Mouse (Mus musculus) hindbrain, embryonic 16.5 days (tissue): ENCODE data around the gene 1110032A03Rik. TPM values are rescaled to one million over a fixed set of nuclear protein-coding genes. Genes with fewer than 3 reads are reported as not detected.

Experiments used
- ATAC-seq: fragments of 200-750 bp; cut with Nextera tagmentation; 2 replicates; pipeline ENCODE4 v1.8.0; 2017; ENCODE audit warnings: moderate TSS enrichment, moderate library complexity
- H3K27ac ChIP-seq: fragments of 300-500 bp; sonication (generic); 2 replicates; pipeline ENCODE4 v1.5.1; 2014; ENCODE audit warnings: low read depth, mild to moderate bottlenecking, control low read depth, low read length, moderate library complexity
- H3K27me3 ChIP-seq: fragments of 300-500 bp; sonication (generic); replicated peaks from 2 replicates; pipeline ENCODE4 v1.6.1; 2014; ENCODE audit warnings: low read length; ENCODE audit not compliant: control insufficient read depth, insufficient read depth
- H3K36me3 ChIP-seq: fragments of 300-500 bp; sonication (generic); 2 replicates; pipeline ENCODE4 v1.6.1; 2014; ENCODE audit warnings: mild to moderate bottlenecking, low read length, moderate library complexity, mixed read lengths; ENCODE audit not compliant: control insufficient read depth, insufficient read depth
- H3K4me1 ChIP-seq: fragments of 300-500 bp; sonication (generic); 2 replicates; pipeline ENCODE4 v1.6.1; 2014; ENCODE audit warnings: low read depth, low read length; ENCODE audit not compliant: control insufficient read depth, insufficient read depth
- H3K4me2 ChIP-seq: fragments of 300-500 bp; sonication (generic); 2 replicates; pipeline ENCODE4 v1.6.1; 2014; ENCODE audit warnings: mild to moderate bottlenecking, low read length, control low read depth, moderate library complexity
- H3K4me3 ChIP-seq: fragments of 300-500 bp; sonication (generic); 2 replicates; pipeline ENCODE4 v1.5.1; 2014; ENCODE audit warnings: mild to moderate bottlenecking, low read length, control low read depth, moderate library complexity
- H3K9ac ChIP-seq: fragments of 300-500 bp; sonication (generic); 2 replicates; pipeline ENCODE4 v1.6.1; 2014; ENCODE audit warnings: low read depth, mild to moderate bottlenecking, control low read depth, low read length, moderate library complexity
- H3K9me3 ChIP-seq: fragments of 300-500 bp; sonication (generic); 2 replicates; pipeline ENCODE4 v1.6.1; 2014; ENCODE audit warnings: mild to moderate bottlenecking, low read length, moderate library complexity; ENCODE audit not compliant: control insufficient read depth
- WGBS: fragments of 180-500 bp; shearing (Covaris S2); extraction: QIAGEN DNeasy Blood & Tissue Kit; methylation state at CpG from one replicate; pipeline ENCODE4 v1.1.7; 2014; 5-methylcytosine and 5-hydroxymethylcytosine counted together
- polyA plus RNA-seq: library from polyadenylated mRNA; unstranded; fragments of >200 nt; fragmentation: Nextera tagmentation; extraction: Ambion mirVana; gene quantifications from 2 replicates; pipeline ENCODE4 v1.2.1, GENCODE M21; 2015

1110032A03Rik gene
- polyA plus RNA-seq, 1 experiment from 2014 or later, result 61.7 TPM

DNA sequence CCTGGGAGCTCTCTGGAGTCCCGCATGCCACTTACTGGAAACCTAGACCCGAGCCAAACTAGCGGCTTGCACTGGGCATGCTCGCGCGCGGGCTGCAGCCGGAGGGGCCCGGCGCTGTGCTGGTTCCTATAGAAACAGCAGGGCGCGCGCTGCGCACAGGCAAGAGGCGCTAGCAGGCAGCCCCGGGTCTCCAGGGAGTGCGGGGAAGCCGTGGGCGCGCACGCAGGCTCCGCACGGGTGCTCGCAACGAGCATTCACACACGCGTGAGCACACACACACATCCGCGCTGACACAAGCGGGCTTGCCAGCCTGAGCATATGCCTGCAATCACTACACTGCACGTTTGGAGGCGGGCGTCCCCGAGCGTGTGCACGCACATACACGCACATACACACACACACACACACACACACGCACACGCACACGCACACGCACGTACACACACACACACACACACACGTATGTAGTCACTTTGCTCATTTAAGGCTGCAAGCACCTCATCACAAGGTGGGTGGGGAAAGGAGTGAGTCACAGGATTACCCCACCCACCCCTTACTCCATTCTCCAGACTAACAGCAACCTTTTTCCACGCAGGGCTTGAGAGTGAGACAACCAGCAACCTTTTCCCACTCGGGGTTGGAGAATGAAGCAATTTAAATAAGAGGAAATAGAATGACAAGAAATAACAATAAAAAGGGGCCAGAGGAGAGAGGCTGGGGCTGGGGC is 47.2 kb downstream of the 1110032A03Rik start:
- Histone ChIP-seq H3K4me1 (peaks cover 32% of the 10 kb centered on the region), H3K27ac (peak overlapping the region; percentile 85), H3K27me3 (no peaks in the 10 kb centered on the region), H3K4me3 (peak overlapping the region; percentile 63), H3K9ac (peak overlapping the region; percentile 66), H3K36me3 (no peaks in the 10 kb centered on the region), H3K4me2 (peak overlapping the region; percentile 70), H3K9me3 (no peaks in the 10 kb centered on the region)
- ATAC-seq, result peak; percentile 97
- WGBS, result under 1% methylated on average over 42 of the region's 45 CpGs

DNA sequence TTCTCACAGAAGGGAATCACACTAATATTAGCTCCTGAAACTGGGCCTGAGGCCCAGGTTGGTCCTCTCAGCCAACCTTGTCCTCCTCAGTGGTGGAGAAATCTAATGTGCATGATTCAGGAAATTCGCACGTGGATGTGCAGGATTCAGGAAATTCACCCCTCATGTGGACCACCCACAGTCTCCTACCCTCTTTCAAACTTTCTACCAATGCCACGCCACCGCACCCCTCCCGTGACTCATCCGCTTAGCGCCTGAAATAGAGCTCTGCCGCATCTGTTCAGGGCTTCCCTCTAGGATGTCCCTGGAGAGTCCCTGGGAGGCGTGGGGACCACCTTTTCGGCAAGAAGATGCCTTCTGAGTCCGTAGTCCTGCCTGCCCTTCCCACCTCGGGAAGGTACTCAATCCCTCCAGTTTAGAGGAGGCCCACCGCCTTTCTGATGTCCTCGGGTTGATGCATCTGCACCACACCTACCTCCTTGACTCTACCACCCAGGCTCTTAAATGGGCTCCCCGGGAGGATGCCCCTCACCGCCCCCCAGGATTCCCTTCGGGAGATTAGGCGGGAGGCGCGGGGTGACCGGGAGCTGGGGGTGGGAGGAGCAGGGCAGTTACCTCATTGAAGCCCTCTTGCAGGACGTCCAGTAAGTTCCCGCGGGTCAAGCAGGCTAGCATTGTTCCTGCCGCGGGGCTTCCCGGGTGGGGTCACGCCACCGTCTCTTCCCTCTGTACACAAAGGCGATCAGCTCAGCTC is 48.0 kb downstream of the 1110032A03Rik start:
- WGBS, result 3% methylated on average over 29 of the region's 30 CpGs
- ATAC-seq, result peak; percentile 26
- H3K4me1 ChIP-seq, result peaks cover 36% of the 10 kb centered on the region

DNA sequence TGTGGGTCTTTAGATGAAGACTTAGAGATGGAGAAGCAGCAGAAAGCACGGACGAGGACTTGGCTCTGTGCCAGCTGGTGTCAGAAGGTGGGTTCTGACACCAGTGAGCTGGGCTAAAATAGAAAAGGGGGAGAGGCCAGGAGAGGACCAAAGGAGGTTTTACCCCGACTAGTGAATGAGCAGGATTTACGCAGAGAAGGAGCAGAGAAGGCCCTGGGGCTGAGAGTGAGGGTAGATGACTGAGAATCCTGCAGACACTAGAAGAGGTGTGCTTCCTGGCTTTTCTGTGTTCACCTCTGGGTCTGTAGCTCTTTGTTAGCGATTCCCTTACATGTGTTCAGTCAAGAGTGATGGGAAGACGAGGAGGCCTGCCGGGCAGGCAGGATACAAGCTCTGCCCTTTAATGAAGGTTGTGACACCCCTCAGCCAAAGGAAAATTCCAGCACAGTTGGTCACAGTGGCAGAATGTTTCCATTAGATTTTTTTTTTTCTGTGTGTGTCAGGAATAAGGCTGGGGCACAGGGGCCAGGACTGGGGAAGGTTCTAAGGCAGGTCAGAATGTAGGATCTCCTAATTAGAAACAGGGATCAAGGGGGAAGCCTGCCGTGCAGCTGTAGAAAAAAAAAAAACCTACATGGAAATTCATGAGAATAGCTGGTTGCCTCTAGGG is 49.3 kb downstream of the 1110032A03Rik start:
- peak overlapping the region; percentile 66 for H3K9ac ChIP-seq
- ATAC-seq, result no peak
- WGBS, result 24% methylated on average over 8 of the region's 8 CpGs
- H3K4me3 ChIP-seq, result peak overlapping the region; percentile 63
- H3K9me3 ChIP-seq, result no peaks in the 10 kb centered on the region
- peaks cover 41% of the 10 kb centered on the region for H3K4me1 ChIP-seq
- H3K4me2 ChIP-seq, result peak overlapping the region; percentile 70
- no peaks in the 10 kb centered on the region for H3K27me3 ChIP-seq
- no peaks in the 10 kb centered on the region for H3K36me3 ChIP-seq
- H3K27ac ChIP-seq, result peak overlapping the region; percentile 59; the same call in 1 of the 2 replicates

More for the DNA sequence above, 48.0 kb downstream of the 1110032A03Rik start:
- Histone ChIP-seq H3K9ac (peak overlapping the region; percentile 66), H3K4me2 (peak overlapping the region; percentile 70), H3K36me3 (no peaks in the 10 kb centered on the region), H3K4me3 (peak overlapping the region; percentile 63), H3K27ac (peak overlapping the region; percentile 85), H3K27me3 (no peaks in the 10 kb centered on the region), H3K9me3 (no peaks in the 10 kb centered on the region)

DNA sequence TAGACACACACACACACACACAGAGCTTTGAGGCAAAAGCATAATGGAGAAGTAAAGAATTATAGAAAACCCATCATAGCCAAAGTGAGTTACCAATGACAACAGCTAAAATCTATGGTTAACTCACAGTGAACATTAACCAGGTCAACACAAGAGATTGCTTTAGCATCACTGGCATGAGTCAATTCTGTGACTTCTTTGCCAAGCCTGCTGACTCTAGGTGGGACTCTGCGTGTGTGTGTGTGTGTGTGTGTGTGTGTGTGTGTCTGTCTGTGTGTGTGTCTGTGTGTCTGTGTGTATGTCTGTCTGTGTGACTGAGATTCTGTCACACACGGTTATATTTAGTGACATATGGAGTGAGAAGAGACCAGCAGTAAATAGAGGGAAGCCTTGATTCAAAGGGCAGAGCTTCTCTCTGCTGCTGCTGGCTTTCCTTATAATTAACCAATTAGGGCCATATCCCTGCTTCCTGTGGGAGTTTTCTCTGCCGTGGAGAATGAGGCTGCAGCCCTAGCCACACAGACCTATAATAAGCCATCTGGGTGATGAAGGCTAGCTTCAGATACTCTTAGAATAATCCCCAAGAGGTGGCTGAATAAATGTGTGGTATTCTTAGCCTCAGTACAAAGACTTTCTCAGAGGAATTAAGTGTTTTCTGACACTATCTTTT is 50.5 kb downstream of the 1110032A03Rik start:
- 46% methylated on average over 3 of the region's 3 CpGs for WGBS
- no peak overlapping the region for H3K9ac ChIP-seq
- no peaks in the 10 kb centered on the region for H3K9me3 ChIP-seq
- no peaks in the 10 kb centered on the region for H3K36me3 ChIP-seq
- no peak overlapping the region for H3K4me3 ChIP-seq
- H3K4me2 ChIP-seq, result peak overlapping the region; percentile 26; the same call in 1 of the 2 replicates
- peaks cover 41% of the 10 kb centered on the region for H3K4me1 ChIP-seq
- ATAC-seq, result no peak
- H3K27me3 ChIP-seq, result no peaks in the 10 kb centered on the region
- peak overlapping the region; percentile 26; the same call in 1 of the 2 replicates for H3K27ac ChIP-seq

DNA sequence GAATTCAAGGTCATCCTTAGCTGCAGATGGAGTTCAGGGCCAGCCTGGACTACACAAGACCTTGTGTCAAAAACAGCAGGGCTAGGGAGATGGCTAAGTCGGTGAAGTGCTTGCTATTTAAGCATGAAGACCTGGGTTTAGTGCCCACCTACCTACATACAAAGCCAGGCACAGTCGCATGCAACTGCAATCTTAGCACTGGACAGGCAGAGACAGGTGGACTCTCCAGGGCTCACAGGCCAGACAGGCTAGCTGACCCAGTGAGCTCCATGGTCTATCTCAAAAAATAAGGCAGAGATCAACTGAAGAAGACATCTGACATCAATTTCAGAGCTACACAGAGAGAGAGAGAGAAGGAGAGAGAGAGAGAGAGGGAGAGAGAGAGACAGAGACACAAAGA is 51.2 kb downstream of the 1110032A03Rik start:
- ATAC-seq, result no peak
- peaks cover 41% of the 10 kb centered on the region for H3K4me1 ChIP-seq
- no peaks in the 10 kb centered on the region for H3K27me3 ChIP-seq
- 0 out of 2 replicates have a peak overlapping the region, but pooled peaks have one; percentile 10 for H3K9ac ChIP-seq
- no peak overlapping the region for H3K4me3 ChIP-seq
- peak overlapping the region; percentile 26; the same call in 1 of the 2 replicates for H3K4me2 ChIP-seq
- no peaks in the 10 kb centered on the region for H3K36me3 ChIP-seq
- H3K27ac ChIP-seq, result peak overlapping the region; percentile 52; the same call in 1 of the 2 replicates
- 68% methylated on average over 2 of the region's 2 CpGs for WGBS
- H3K9me3 ChIP-seq, result no peaks in the 10 kb centered on the region

DNA sequence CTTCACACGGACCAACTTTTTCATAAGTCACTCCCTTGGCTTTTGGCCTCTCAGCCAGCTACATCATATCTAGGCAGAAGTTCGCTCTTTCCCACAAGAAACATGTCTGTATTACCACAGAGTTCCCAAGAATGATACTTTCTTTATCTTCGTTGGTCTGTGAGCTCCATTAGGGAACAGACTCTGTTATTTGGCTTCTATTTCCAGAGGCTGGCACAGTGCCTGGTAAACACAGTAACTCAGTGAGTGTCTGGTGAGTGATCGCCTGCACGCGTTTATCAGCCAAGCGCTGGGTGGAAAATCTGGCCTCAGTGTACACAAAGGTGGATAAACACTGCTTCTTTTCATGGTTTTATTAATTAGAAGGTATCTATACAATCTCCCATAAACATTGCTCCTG is 51.9 kb downstream of the 1110032A03Rik start:
- H3K4me2 ChIP-seq, result peak overlapping the region; percentile 45
- H3K27ac ChIP-seq, result peak overlapping the region; percentile 72
- H3K4me3 ChIP-seq, result 0 out of 2 replicates have a peak overlapping the region, but pooled peaks have one; percentile 8
- H3K36me3 ChIP-seq, result no peaks in the 10 kb centered on the region
- WGBS, result 41% methylated on average over 7 of the region's 7 CpGs
- peaks cover 39% of the 10 kb centered on the region for H3K4me1 ChIP-seq
- ATAC-seq, result no peak
- H3K9me3 ChIP-seq, result no peaks in the 10 kb centered on the region
- no peak overlapping the region for H3K9ac ChIP-seq
- no peaks in the 10 kb centered on the region for H3K27me3 ChIP-seq

DNA sequence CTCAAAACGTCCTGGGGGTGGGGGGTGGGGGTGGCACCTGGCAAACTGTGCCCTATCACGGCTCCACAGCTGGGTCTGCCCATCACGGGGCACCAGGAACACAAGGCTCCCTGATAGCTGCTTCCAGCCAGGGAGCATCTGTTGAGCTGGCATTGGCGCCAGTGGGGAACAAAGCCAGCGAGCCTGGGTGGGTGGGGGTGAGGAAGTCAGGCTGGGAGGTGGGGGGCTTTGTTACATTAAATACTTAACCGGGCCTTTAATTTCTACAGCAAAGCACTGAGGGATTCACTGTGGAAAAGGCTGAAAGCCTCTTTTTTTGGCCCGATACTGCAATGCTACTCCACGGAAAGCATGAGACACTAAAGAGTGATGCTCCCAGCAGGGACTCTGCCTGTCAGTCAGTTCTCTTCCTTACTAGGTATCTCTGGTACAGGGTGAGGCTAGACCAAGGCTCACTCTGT is 52.8 kb downstream of the 1110032A03Rik start:
- peak; percentile 54 for ATAC-seq
- H3K27ac ChIP-seq, result peak overlapping the region; percentile 41; the same call in 1 of the 2 replicates
- H3K9ac ChIP-seq, result no peak overlapping the region
- H3K27me3 ChIP-seq, result no peaks in the 10 kb centered on the region
- H3K4me3 ChIP-seq, result no peak overlapping the region
- no peaks in the 10 kb centered on the region for H3K36me3 ChIP-seq
- peaks cover 39% of the 10 kb centered on the region for H3K4me1 ChIP-seq
- 17% methylated on average over 8 of the region's 8 CpGs for WGBS
- H3K9me3 ChIP-seq, result no peaks in the 10 kb centered on the region
- peak overlapping the region; percentile 45 for H3K4me2 ChIP-seq

DNA sequence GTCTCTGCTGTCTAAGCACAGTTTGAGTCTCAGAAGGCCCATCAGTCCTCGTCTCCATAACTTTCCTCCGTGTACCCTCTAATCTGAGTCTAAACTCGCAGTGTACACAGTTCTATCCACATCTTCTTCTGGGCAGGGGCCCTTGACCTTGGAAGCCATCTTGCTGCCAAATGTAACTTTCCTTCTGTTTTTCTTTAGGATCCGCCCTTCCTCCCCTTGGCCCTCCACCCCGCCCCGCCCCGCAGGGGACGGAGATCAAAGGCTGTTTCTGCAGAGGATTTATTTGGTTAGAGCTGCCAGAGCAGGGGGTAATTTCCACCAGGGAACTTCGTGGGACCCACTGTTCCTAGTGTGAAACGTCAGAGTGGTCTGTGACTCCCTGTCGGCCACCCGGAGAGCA is 54.3 kb downstream of the 1110032A03Rik start:
- 42% methylated on average over 12 of the region's 12 CpGs for WGBS
- no peak overlapping the region for H3K27ac ChIP-seq
- ATAC-seq, result no peak
- no peak overlapping the region for H3K4me2 ChIP-seq
- no peaks in the 10 kb centered on the region for H3K27me3 ChIP-seq
- no peak overlapping the region for H3K4me3 ChIP-seq
- no peak overlapping the region for H3K9ac ChIP-seq
- H3K9me3 ChIP-seq, result no peaks in the 10 kb centered on the region
- H3K36me3 ChIP-seq, result no peaks in the 10 kb centered on the region
- peaks cover 29% of the 10 kb centered on the region for H3K4me1 ChIP-seq
